Mouse (Mus musculus) G1E-ER4 (cell line): Measurements from ENCODE around the gene Twistnb. TPM values are rescaled to one million over a fixed set of nuclear protein-coding genes. Genes with fewer than 3 reads are reported as not detected.

ENCODE experiments used
- GATA1 ChIP-seq: IDR thresholded peaks from one replicate; pipeline ENCODE4 v1.8.0; 2012; ENCODE audit warnings: low read length, inconsistent platforms
- polyA plus RNA-seq: library from polyadenylated mRNA; stranded (reverse); fragments of >175 nt; gene quantifications from 2 replicates; pipeline ENCODE4 v1.2.3, GENCODE M21; 2012

The Twistnb gene
- polyA plus RNA-seq, result 13.0 and 17.0 TPM in 2 replicates

- no peak for TF ChIP-seq GATA1
These were observed at the start of gene Twistnb for GRCm38 (mm10) chr12:33429387-33430160. Gene Twistnb, plus strand, starts transcription at chr12:33429635.

- TF ChIP-seq GATA1, result no peak
These were observed 40.6 kb upstream of the Twistnb start for GRCm38 (mm10) chr12:33388842-33389241.

GRCm38 (mm10) chr12:33390844-33391560 is 38.4 kb upstream of the Twistnb start:
- TF ChIP-seq GATA1, result no peak

- TF ChIP-seq GATA1, result no peak
These were observed 34.4 kb upstream of the Twistnb start, which contains the start of gene Efcab10 for GRCm38 (mm10) chr12:33394804-33395623. Gene Efcab10, plus strand, starts transcription at chr12:33394854.

- no peak for TF ChIP-seq GATA1
These were observed 26.2 kb upstream of the Twistnb start for GRCm38 (mm10) chr12:33403265-33403693.

- TF ChIP-seq GATA1, result no peak
These were observed 24.4 kb upstream of the Twistnb start for GRCm38 (mm10) chr12:33404996-33405395.

GRCm38 (mm10) chr12:33405398-33406026 is 23.9 kb upstream of the Twistnb start:
- TF ChIP-seq GATA1, result no peak

GRCm38 (mm10) chr12:33411580-33412151 is 17.8 kb upstream of the Twistnb start:
- no peak for TF ChIP-seq GATA1

GRCm38 (mm10) chr12:33424329-33424728 is 5.1 kb upstream of the Twistnb start:
- no peak for TF ChIP-seq GATA1

GRCm38 (mm10) chr12:33427293-33427692 is 2.1 kb upstream of the Twistnb start:
- TF ChIP-seq GATA1, result no peak

- no peak for TF ChIP-seq GATA1
These were observed 1.7 kb upstream of the Twistnb start for GRCm38 (mm10) chr12:33427726-33428125.

- TF ChIP-seq GATA1, result no peak
These were observed 4.4 kb downstream of the Twistnb start for GRCm38 (mm10) chr12:33433812-33434211.

GRCm38 (mm10) chr12:33434758-33435157 is 5.3 kb downstream of the Twistnb start:
- no peak for TF ChIP-seq GATA1

- TF ChIP-seq GATA1, result no peak
These were observed 26.0 kb downstream of the Twistnb start for GRCm38 (mm10) chr12:33455418-33455817.

GRCm38 (mm10) chr12:33456242-33456641 is 26.8 kb downstream of the Twistnb start:
- no peak for TF ChIP-seq GATA1

- no peak for TF ChIP-seq GATA1
These were observed 51.5 kb downstream of the Twistnb start for GRCm38 (mm10) chr12:33480975-33481374.
